ENCODE assay signal across 8 mouse cellular contexts in genomic region chr3:101376538-101377247, GRCm38 (mm10). TPM values are rescaled to one million over a fixed set of nuclear protein-coding genes. Genes with fewer than 3 reads are reported as not detected.
DNase-seq lines count a peak whose midpoint lies in the region; ATAC-seq and TF ChIP-seq lines count a peak whose summit lies in the region.

Gene Igsf3 (plus strand): TSS chr3:101377083.

- H3K27me3 ChIP-seq in CH12.LX (replicated peaks): peaks cover 19% of the 10 kb centered on the region
- peaks cover 64% of the 10 kb centered on the region for H3K27me3 ChIP-seq in forebrain, embryonic 10.5 days (ENCODE audit: poor library complexity, severe bottlenecking)
- peaks cover 25% of the 10 kb centered on the region for H3K27me3 ChIP-seq in liver, postnatal 0 days (ENCODE audit: insufficient read depth, low read length)
- H3K27me3 ChIP-seq in neural tube, embryonic 15.5 days (replicated peaks): no peaks in the 10 kb centered on the region

- H3K79me2 ChIP-seq in CH12.LX (replicated peaks; ENCODE audit: control insufficient read depth, extremely low read depth, insufficient read depth, poor library complexity, severe bottlenecking): no peaks in the 10 kb centered on the region

- 0 out of 2 replicates have a peak, but pooled peaks have one; percentile 27 for TF ChIP-seq POLR2A in CH12.LX (IDR thresholded peaks at IDR 0.05; ENCODE audit: low read depth, low read length)

- TF ChIP-seq CTCF in CH12.LX (conservative IDR thresholded peaks at IDR 0.05 in 1 of 2, IDR thresholded peaks at IDR 0.05 in 1 of 2; ENCODE audit: low read depth in 2 of 2, low read length in 2 of 2): no peak
- no peak for TF ChIP-seq CTCF in liver, postnatal 0 days (IDR thresholded peaks at IDR 0.05; ENCODE audit: low read depth)

- no peak for TF ChIP-seq EP300 in CH12.LX (IDR thresholded peaks at IDR 0.05; ENCODE audit: low read length)
- TF ChIP-seq EP300 in liver, postnatal 0 days (IDR thresholded peaks at IDR 0.05; ENCODE audit: low read depth): no peak

- peak within 1 kb of the TSS; percentile 37; the same call in 1 of the 2 replicates for H3K9ac ChIP-seq in CH12.LX (ENCODE audit: insufficient read depth, low read depth)
- peak within 1 kb of the TSS; percentile 73 for H3K9ac ChIP-seq in liver, postnatal 0 days (replicated peaks)
- peak within 1 kb of the TSS; percentile 94 for H3K9ac ChIP-seq in neural tube, embryonic 15.5 days (replicated peaks)

- H3K4me2 ChIP-seq in CH12.LX (ENCODE audit: insufficient read depth, low read depth, poor library complexity, severe bottlenecking): peak within 1 kb of the TSS; percentile 69
- peak within 1 kb of the TSS; percentile 94 for H3K4me2 ChIP-seq in liver, postnatal 0 days (ENCODE audit: low read depth, low read length)
- peak within 1 kb of the TSS; percentile 80 for H3K4me2 ChIP-seq in neural tube, embryonic 15.5 days

- ATAC-seq in liver, postnatal 0 days: peak; percentile 96
- ATAC-seq in neural tube, embryonic 15.5 days (ENCODE audit: low FRiP score): peak; percentile 80

- DNase-seq in CH12.LX (ENCODE audit: extremely low read depth): peak; percentile 64
- DNase-seq in c-Kit-positive CD71-negative TER-119-negative erythroid progenitor cells, embryonic 14.5 days (ENCODE audit: low read depth): peak; percentile 55
- peak; percentile 76 for DNase-seq in forebrain, embryonic 10.5 days (ENCODE audit: extremely low spot score, low spot score)
- peak; percentile 84 to 87 for DNase-seq in heart, postnatal 10 days
- peak; percentile 87 to 92 for DNase-seq in kidney, postnatal 4 days
- peak; percentile 91 for DNase-seq in liver, postnatal 0 days
- peak; percentile 85 to 87 for DNase-seq in thymus, adult 18-20 months

- no peaks in the 10 kb centered on the region for H3K9me3 ChIP-seq in CH12.LX (replicated peaks; ENCODE audit: low read length)
- no peaks in the 10 kb centered on the region for H3K9me3 ChIP-seq in forebrain, embryonic 10.5 days
- H3K9me3 ChIP-seq in liver, postnatal 0 days (ENCODE audit: low read length): no peaks in the 10 kb centered on the region
- no peaks in the 10 kb centered on the region for H3K9me3 ChIP-seq in neural tube, embryonic 15.5 days (replicated peaks)

- WGBS in forebrain, embryonic 10.5 days: 3% methylated on average over 56 of the region's 56 CpGs
- 6% methylated on average over 48 of the region's 56 CpGs for WGBS in liver, postnatal 0 days (ENCODE audit: insufficient replicate concordance)
- 3% methylated on average over 47 of the region's 56 CpGs for WGBS in neural tube, embryonic 15.5 days

- TF ChIP-seq RAD21 in CH12.LX (IDR thresholded peaks at IDR 0.05; ENCODE audit: low read depth, low read length): no peak

- in situ Hi-C loops in CH12.LX (cut with MboI; ENCODE audit: low pct_ligation_motif_present, low pct_unique_long_range_greater_than_20kb, low sequenced_read_pairs): loop anchor here (10.0 kb wide), 1 partner anchor 88 kb away; no protein-coding TSS in a partner anchor

- intact Hi-C loops in heart, postnatal 10 days (cut with DNase I): loop anchor here (2.0 kb wide), 1 partner anchor 436 kb away; no protein-coding TSS in a partner anchor

- no peak within 1 kb of the TSS for H3K27ac ChIP-seq in CH12.LX (ENCODE audit: insufficient read depth, low read depth)
- peak within 1 kb of the TSS; percentile 91 for H3K27ac ChIP-seq in forebrain, embryonic 10.5 days
- H3K27ac ChIP-seq in liver, postnatal 0 days (ENCODE audit: low read depth): peak within 1 kb of the TSS; percentile 31; the same call in 1 of the 2 replicates
- H3K27ac ChIP-seq in neural tube, embryonic 15.5 days (replicated peaks): peak within 1 kb of the TSS; percentile 83

- dilution Hi-C loops in CH12.LX (cut with MboI; ENCODE audit: extremely low pct_ligation_motif_present, extremely low pct_unique_long_range_greater_than_20kb, low sequenced_read_pairs): no loop called here

- H3K36me3 ChIP-seq in CH12.LX (replicated peaks in 1 of 2; ENCODE audit: control insufficient read depth in 1 of 2, insufficient read depth in 1 of 2, low read length in 1 of 2): no peaks in the 10 kb centered on the region
- no peaks in the 10 kb centered on the region for H3K36me3 ChIP-seq in forebrain, embryonic 10.5 days (replicated peaks)
- no peaks in the 10 kb centered on the region for H3K36me3 ChIP-seq in liver, postnatal 0 days (replicated peaks; ENCODE audit: insufficient read depth, low read length)
- no peaks in the 10 kb centered on the region for H3K36me3 ChIP-seq in neural tube, embryonic 15.5 days

- H3K4me1 ChIP-seq in CH12.LX (ENCODE audit: control insufficient read depth in 1 of 2, insufficient read depth in 2 of 2): peaks cover 0 to 15% of the 10 kb centered on the region in 2 experiments; a peak in 2 of 4 replicates
- H3K4me1 ChIP-seq in forebrain, embryonic 10.5 days: peaks cover 59% of the 10 kb centered on the region
- H3K4me1 ChIP-seq in liver, postnatal 0 days (ENCODE audit: insufficient read depth): peaks cover 19% of the 10 kb centered on the region
- peaks cover 44% of the 10 kb centered on the region for H3K4me1 ChIP-seq in neural tube, embryonic 15.5 days

- H3K4me3 ChIP-seq in CH12.LX (replicated peaks in 1 of 3; ENCODE audit: low read depth in 2 of 3, low read length in 2 of 3, poor library complexity in 1 of 3): peak within 1 kb of the TSS; percentile 20 to 62 (median 61)
- H3K4me3 ChIP-seq in forebrain, embryonic 10.5 days: peak within 1 kb of the TSS; percentile 88
- peak within 1 kb of the TSS; percentile 76 for H3K4me3 ChIP-seq in liver, postnatal 0 days (ENCODE audit: low read depth, low read length)
- H3K4me3 ChIP-seq in neural tube, embryonic 15.5 days (replicated peaks): peak within 1 kb of the TSS; percentile 90

TF ChIP-seq in CH12.LX, 34 proteins besides CTCF, POLR2A, EP300 and RAD21:
- TF ChIP-seq SIN3A (IDR thresholded peaks at IDR 0.05; ENCODE audit: low read length) (0 out of 2 replicates have a peak, but pooled peaks have one; percentile 8), NRF1 (IDR thresholded peaks at IDR 0.05; ENCODE audit: low read depth, low read length) (0 out of 2 replicates have a peak, but pooled peaks have one; percentile 11), MAX (IDR thresholded peaks at IDR 0.05; ENCODE audit: low read length) (no peak), UBTF (IDR thresholded peaks at IDR 0.05; ENCODE audit: low read depth, low read length) (peak; percentile 60; the same call in 1 of the 2 replicates), TCF12 (IDR thresholded peaks at IDR 0.05; ENCODE audit: low read depth, low read length) (peak; percentile 69; the same call in 1 of the 2 replicates), MXI1 (IDR thresholded peaks at IDR 0.05; ENCODE audit: low read depth, low read length) (peak; percentile 30; the same call in 1 of the 2 replicates), NELFE (IDR thresholded peaks at IDR 0.05; ENCODE audit: low read depth, low read length) (no peak), ZC3H11A (IDR thresholded peaks at IDR 0.05; ENCODE audit: low read depth, low read length) (no peak)

RNA-seq across cellular contexts. Expression of gene Igsf3, which starts in this region (rescaled TPM):
- 0.50 and 0.59 TPM in 2 replicates for total RNA-seq in CH12.LX (2012; rRNA removed)
- total RNA-seq in CH12.LX (2014; rRNA removed): 0.45 and 0.54 TPM in 2 replicates
- polyA plus RNA-seq in CH12.LX (2012; ENCODE audit: insufficient read length, low read depth): 0.89 and 1.0 TPM in 2 replicates
- polyA plus RNA-seq in forebrain, embryonic 10.5 days (2016; fragmentation: Nextera tagmentation; extraction: Ambion mirVana): 24.3 and 25.4 TPM in 2 replicates
- 10 to 100 TPM; 21.6 to 24.9 TPM for total RNA-seq in heart, postnatal 10 days (2021)
- 1.7 and 1.9 TPM in 2 replicates for polyA plus RNA-seq in liver, postnatal 0 days (2015; fragmentation: Nextera tagmentation; extraction: Ambion mirVana)
- 84.8 and 89.7 TPM in 2 replicates for polyA plus RNA-seq in neural tube, embryonic 15.5 days (2015; fragmentation: Nextera tagmentation; extraction: Ambion mirVana)

Comparison
In these comparisons a context has a peak if more than half of its experiments do, and no peak if none do; other contexts are left out.
1. RNA of gene Igsf3 (total RNA-seq): 21.6 to 24.9 TPM in heart, postnatal 10 days; 0.45 to 0.59 TPM in CH12.LX; every median in the first group is over 10 times any median in the second.
2. H3K9ac ChIP-seq: peak in every context shown above with its lines; median percentile 94 in neural tube, embryonic 15.5 days; 73 in liver, postnatal 0 days; 37 in CH12.LX.
3. Peak in every context shown above with its lines, with median percentiles within 50 percentile points of each other: DNase-seq, H3K4me2 ChIP-seq and H3K4me3 ChIP-seq.